Mouse (Mus musculus): ENCODE measurements around the gene Wdr70.

DNA sequence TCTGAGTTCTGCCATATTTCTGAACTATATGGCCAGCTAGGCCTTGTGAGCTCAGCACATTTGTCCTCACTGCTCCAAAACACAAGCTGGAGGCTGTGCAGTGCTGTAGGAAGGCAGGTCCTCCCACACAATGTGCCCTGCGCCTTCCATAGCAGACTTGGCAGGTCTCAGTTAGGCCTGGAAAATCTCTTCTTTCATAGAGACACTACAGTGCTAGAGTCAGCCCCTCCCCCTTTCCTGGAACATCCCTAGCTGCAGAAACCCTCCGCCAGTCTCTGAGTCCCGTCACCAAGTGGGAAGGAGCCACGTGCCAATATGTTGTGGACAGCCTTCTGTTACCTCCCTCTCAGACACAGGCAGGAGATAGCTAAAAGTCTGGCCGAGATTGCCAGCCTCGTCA is 273.5 kb downstream of the Wdr70 start:
- no peak for TF ChIP-seq MYOG (IDR thresholded peaks at IDR 0.05; ENCODE audit: control insufficient read depth in 1 of 3, insufficient read depth in 1 of 3, insufficient read length in 2 of 3, low read depth in 2 of 3)
- TF ChIP-seq POLR2A (IDR thresholded peaks at IDR 0.05; ENCODE audit: insufficient read length, low read depth) = no peak
- TF ChIP-seq CEBPB (IDR thresholded peaks at IDR 0.05; ENCODE audit: insufficient read depth, poor library complexity, severe bottlenecking) = no peak
- no peak for TF ChIP-seq E2F4 (IDR thresholded peaks at IDR 0.05; ENCODE audit: insufficient read depth)
- no peak for TF ChIP-seq POLR2AphosphoS2 (IDR thresholded peaks at IDR 0.05; ENCODE audit: insufficient read length, low read depth)
- no peak for TF ChIP-seq REST (IDR thresholded peaks at IDR 0.05; ENCODE audit: insufficient read depth, insufficient read length)
